Mouse (Mus musculus) liver, postnatal 0 days (tissue): ENCODE results near the gene Chrna10.

Source experiments
- CTCF ChIP-seq: sonication (generic); IDR thresholded peaks from 2 replicates; pipeline ENCODE4 v1.5.1; 2016; ENCODE audit warnings: antibody characterized with exemption, low read depth
- EP300 ChIP-seq: IDR thresholded peaks from 2 replicates; pipeline ENCODE4 v1.6.1; 2016; ENCODE audit warnings: antibody characterized with exemption, low read depth, mild to moderate bottlenecking

DNA sequence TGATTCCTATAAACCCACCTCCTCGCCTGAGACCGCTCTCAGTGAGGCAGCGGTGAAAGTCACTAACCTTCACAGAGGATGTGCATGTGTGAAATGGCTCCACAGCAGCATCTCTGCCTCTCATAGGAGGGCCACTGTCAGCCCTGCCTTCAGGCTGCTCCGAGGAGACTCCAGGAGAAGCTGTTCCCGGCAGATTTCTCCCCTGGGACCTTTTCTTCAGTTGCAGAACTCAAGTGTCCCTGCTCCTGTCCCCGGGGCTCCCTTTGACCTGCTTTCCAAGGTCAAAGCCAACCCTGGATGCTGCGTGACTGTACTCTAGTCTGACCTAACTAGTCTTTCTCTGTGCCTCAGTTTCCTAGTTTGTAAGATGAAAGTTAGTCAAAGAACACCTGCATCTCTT is 7.5 kb downstream of the Chrna10 start, which contains the start of gene Art5:
- TF ChIP-seq CTCF, result no peak
- TF ChIP-seq EP300, result no peak
